Mouse (Mus musculus) CH12.LX (cell line): ENCODE data around the gene Map7d1. TPM values are rescaled to one million over a fixed set of nuclear protein-coding genes. Genes with fewer than 3 reads are reported as not detected.

Experiments used
- DNase-seq: peaks from one replicate; pipeline ENCODE4 v3.0.0-alpha.2; 2013; ENCODE audit errors: extremely low read depth
- H3K27ac ChIP-seq: 2 replicates; pipeline ENCODE4 v1.5.1; 2012; ENCODE audit warnings: low read depth, mild to moderate bottlenecking, control low read depth, moderate library complexity; ENCODE audit not compliant: insufficient read depth
- H3K27me3 ChIP-seq: replicated peaks from 2 replicates; pipeline ENCODE3; 2012; ENCODE audit warnings: inconsistent platforms
- H3K36me3 ChIP-seq, 2 experiments: replicated peaks in 1 of 2; 2 replicates each; pipeline versions ENCODE3 to v1.6.1; 2012; ENCODE audit warnings: inconsistent platforms in 1 of 2, low read length in 1 of 2, mild to moderate bottlenecking in 1 of 2, mixed read lengths in 1 of 2, moderate library complexity in 1 of 2; ENCODE audit not compliant: control insufficient read depth in 1 of 2, insufficient read depth in 1 of 2
- H3K4me1 ChIP-seq, 2 experiments: 2 replicates each; pipeline ENCODE4 v1.6.1; 2012; ENCODE audit warnings: inconsistent platforms in 1 of 2, moderate library complexity in 1 of 2; ENCODE audit not compliant: insufficient read depth in 2 of 2, control insufficient read depth in 1 of 2
- H3K4me2 ChIP-seq: 2 replicates; pipeline ENCODE4 v1.6.1; 2012; ENCODE audit warnings: low read depth, mild to moderate bottlenecking, control low read depth; ENCODE audit not compliant: poor library complexity, insufficient read depth, severe bottlenecking
- H3K4me3 ChIP-seq, 3 experiments: fragments of 150-350 bp in 1 of 3; sonication (generic) in 1 of 3; replicated peaks in 1 of 3; 2 replicates each; pipeline versions ENCODE3 to v1.5.1; 2011 to 2012; ENCODE audit warnings: low read depth in 2 of 3, low read length in 2 of 3, mild to moderate bottlenecking in 2 of 3, moderate library complexity in 2 of 3, control low read depth in 1 of 3, improper control_type of control experiment in 1 of 3, inconsistent platforms in 1 of 3, mixed read lengths in 1 of 3; ENCODE audit not compliant: poor library complexity in 1 of 3
- H3K79me2 ChIP-seq: replicated peaks from 2 replicates; pipeline ENCODE4 v1.6.1; 2012; ENCODE audit warnings: mild to moderate bottlenecking, moderate library complexity; ENCODE audit not compliant: control insufficient read depth, poor library complexity, insufficient read depth, severe bottlenecking; ENCODE audit errors: extremely low read depth
- H3K9ac ChIP-seq: 2 replicates; pipeline ENCODE4 v1.6.1; 2012; ENCODE audit warnings: low read depth, mild to moderate bottlenecking, control low read depth, moderate library complexity; ENCODE audit not compliant: insufficient read depth
- H3K9me3 ChIP-seq: replicated peaks from 2 replicates; pipeline ENCODE3; 2012; ENCODE audit warnings: low read length, inconsistent platforms, mixed read lengths
- CHD1 ChIP-seq: IDR thresholded peaks from 2 replicates; pipeline ENCODE4 v1.6.1; 2012; ENCODE audit warnings: low read depth, low read length, improper control_type of control experiment, inconsistent platforms
- CTCF ChIP-seq, 2 experiments: IDR thresholded peaks in 1 of 2; conservative IDR thresholded peaks in 1 of 2; 2 replicates each; pipeline ENCODE4 v1.5.1; 2011 to 2012; ENCODE audit warnings: low read depth in 2 of 2, low read length in 2 of 2, improper control_type of control experiment in 1 of 2, inconsistent platforms in 1 of 2, mild to moderate bottlenecking in 1 of 2, moderate library complexity in 1 of 2
- E2F4 ChIP-seq: IDR thresholded peaks from 2 replicates; pipeline ENCODE4 v1.6.1; 2011; ENCODE audit warnings: low read depth, low read length, improper control_type of control experiment; ENCODE audit not compliant: insufficient replicate concordance
- ELF1 ChIP-seq: IDR thresholded peaks from 2 replicates; pipeline ENCODE4 v1.6.1; 2014; ENCODE audit warnings: low read depth, mild to moderate bottlenecking, inconsistent platforms, low read length, improper control_type of control experiment
- EP300 ChIP-seq: IDR thresholded peaks from 2 replicates; pipeline ENCODE4 v1.6.1; 2011; ENCODE audit warnings: low read length, improper control_type of control experiment
- ETS1 ChIP-seq: conservative IDR thresholded peaks from 2 replicates; pipeline ENCODE4 v1.6.1; 2012; ENCODE audit warnings: low read depth, mild to moderate bottlenecking, inconsistent platforms, low read length, improper control_type of control experiment, moderate library complexity
- MAX ChIP-seq: IDR thresholded peaks from 2 replicates; pipeline ENCODE4 v1.6.1; 2011; ENCODE audit warnings: low read length, improper control_type of control experiment
- MAZ ChIP-seq: IDR thresholded peaks from 2 replicates; pipeline ENCODE4 v1.6.1; 2012; ENCODE audit warnings: low read depth, mild to moderate bottlenecking, inconsistent platforms, low read length, improper control_type of control experiment, moderate library complexity
- MEF2A ChIP-seq: IDR thresholded peaks from 2 replicates; pipeline ENCODE4 v1.6.1; 2014; ENCODE audit warnings: low read depth, mild to moderate bottlenecking, inconsistent platforms, low read length, improper control_type of control experiment, borderline replicate concordance
- MXI1 ChIP-seq: IDR thresholded peaks from 2 replicates; pipeline ENCODE4 v1.6.1; 2011; ENCODE audit warnings: mild to moderate bottlenecking, low read depth, low read length, improper control_type of control experiment
- NELFE ChIP-seq: IDR thresholded peaks from 2 replicates; pipeline ENCODE4 v1.6.1; 2011; ENCODE audit warnings: low read depth, low read length, improper control_type of control experiment
- POLR2A ChIP-seq: IDR thresholded peaks from 2 replicates; pipeline ENCODE4 v1.6.1; 2011; ENCODE audit warnings: low read depth, mild to moderate bottlenecking, improper control_type of control experiment, low read length
- POLR2AphosphoS2 ChIP-seq: IDR thresholded peaks from 2 replicates; pipeline ENCODE4 v1.6.1; 2011; ENCODE audit warnings: low read depth, low read length, improper control_type of control experiment
- TBP ChIP-seq: conservative IDR thresholded peaks from 2 replicates; pipeline ENCODE4 v1.6.1; 2011; ENCODE audit warnings: low read depth, low read length, improper control_type of control experiment
- TCF12 ChIP-seq: IDR thresholded peaks from 2 replicates; pipeline ENCODE4 v1.6.1; 2014; ENCODE audit warnings: low read depth, mild to moderate bottlenecking, inconsistent platforms, low read length, improper control_type of control experiment
- USF1 ChIP-seq: IDR thresholded peaks from 2 replicates; pipeline ENCODE4 v1.6.1; 2014; ENCODE audit warnings: low read depth, mild to moderate bottlenecking, inconsistent platforms, low read length, improper control_type of control experiment
- USF2 ChIP-seq: conservative IDR thresholded peaks from 2 replicates; pipeline ENCODE4 v1.6.1; 2011; ENCODE audit warnings: low read depth, low read length, improper control_type of control experiment
- ZC3H11A ChIP-seq: IDR thresholded peaks from 2 replicates; pipeline ENCODE4 v1.6.1; 2012; ENCODE audit warnings: low read depth, mild to moderate bottlenecking, inconsistent platforms, low read length, improper control_type of control experiment
- dilution Hi-C: fragments of 300-500 bp; cut with MboI; formaldehyde crosslinking; loops from 2 replicates; pipeline ENCODE4 v1.14.3; 2020; ENCODE audit warnings: low sequenced_read_pairs; ENCODE audit not compliant: extremely low pct_unique_long_range_greater_than_20kb, extremely low pct_ligation_motif_present
- in situ Hi-C: fragments of 300-500 bp; cut with MboI; formaldehyde crosslinking; loops from 3 replicates; pipeline ENCODE4 v1.14.3; 2019; ENCODE audit warnings: low sequenced_read_pairs, low pct_ligation_motif_present, low pct_unique_long_range_greater_than_20kb, mixed read lengths
- polyA plus RNA-seq: library from polyadenylated mRNA; unstranded; fragments of >175 nt; gene quantifications from 2 replicates; pipeline ENCODE4 v1.2.1, GENCODE M21; 2012; ENCODE audit warnings: low read depth; ENCODE audit not compliant: insufficient read length
- total RNA-seq, 2 experiments: library from RNA; depleted of rRNA; stranded (reverse); fragments of 300-350 nt in 1 of 2; fragments of >200 nt in 1 of 2; gene quantifications; 2 replicates each; pipeline ENCODE4 v1.2.3; 2012 to 2014

The Map7d1 gene
- total and polyA plus RNA-seq, 3 experiments = 12.5 to 62.2 (median 17.9) TPM

GRCm38 (mm10) chr4:126204661-126205230 is 51.4 kb downstream of the Map7d1 start:
- H3K9ac ChIP-seq = no peak overlapping the region
- no peak for TF ChIP-seq POLR2AphosphoS2
- TF ChIP-seq MEF2A = no peak
- no peak for TF ChIP-seq EP300
- TF ChIP-seq E2F4 = no peak
- no peak for TF ChIP-seq TCF12
- TF ChIP-seq NELFE = no peak
- H3K4me2 ChIP-seq = no peak overlapping the region
- no peak for DNase-seq
- no peaks in the 10 kb centered on the region for H3K27me3 ChIP-seq
- in situ Hi-C loops (no loop called here), dilution Hi-C loops (no loop called here)
- H3K36me3 ChIP-seq = peaks cover 4 to 9% of the 10 kb centered on the region in 2 experiments
- peaks cover 3 to 21% of the 10 kb centered on the region in 2 experiments for H3K4me1 ChIP-seq
- H3K4me3 ChIP-seq = no peak overlapping the region
- H3K79me2 ChIP-seq = peaks cover 21% of the 10 kb centered on the region
- no peak overlapping the region for H3K27ac ChIP-seq
- H3K9me3 ChIP-seq = no peaks in the 10 kb centered on the region

GRCm38 (mm10) chr4:126204016-126204415 is 52.1 kb downstream of the Map7d1 start:
- Histone ChIP-seq H3K4me3 (no peak overlapping the region), H3K9ac (peak overlapping the region; percentile 71; the same call in 1 of the 2 replicates), H3K27ac (no peak overlapping the region), H3K9me3 (no peaks in the 10 kb centered on the region), H3K4me1 (peaks cover 6 to 26% of the 10 kb centered on the region in 2 experiments), H3K27me3 (no peaks in the 10 kb centered on the region), H3K36me3 (peaks cover 7 to 12% of the 10 kb centered on the region in 2 experiments), H3K4me2 (no peak overlapping the region; the same call in 1 of the 2 replicates), H3K79me2 (peaks cover 28% of the 10 kb centered on the region)
- in situ Hi-C loops (no loop called here), dilution Hi-C loops (no loop called here)
- TF ChIP-seq TCF12 (no peak), ELF1 (no peak), EP300 (no peak), TBP (no peak), ZC3H11A (no peak), MXI1 (no peak), USF2 (no peak), CTCF (conservative IDR thresholded peaks at IDR 0.05 in 1 of 2, IDR thresholded peaks at IDR 0.05 in 1 of 2; ENCODE audit: low read depth in 2 of 2, low read length in 2 of 2) (no peak), POLR2A (no peak), MAZ (no peak), CHD1 (no peak), MAX (no peak), ETS1 (no peak), USF1 (no peak)
- DNase-seq = no peak
